Mouse (Mus musculus): ENCODE measurements around the gene Emx1. TPM values are rescaled to one million over a fixed set of nuclear protein-coding genes. Genes with fewer than 3 reads are reported as not detected.
A peak's percentile ranks its signal among the peaks of the same experiment; 100 is the strongest.
"Not testable (repeated sequence)": the region's sequence is repeated elsewhere in the genome, so short reads cannot be mapped to it uniquely, and the experiment has no call there.

Gene Emx1
- not detected for total RNA-seq (2022)

GRCm38 (mm10) chr6:85187340-85188211 lies at the start of gene Emx1:
Emx1 (plus strand) TSS chr6:85187438.
- DNase-seq (ENCODE audit: low spot score in 2 of 2): no peak

- DNase-seq (ENCODE audit: low spot score in 2 of 2): no peak
These were observed 47.7 kb upstream of the Emx1 start for GRCm38 (mm10) chr6:85139534-85139933.

GRCm38 (mm10) chr6:85141013-85141412 lies 46.2 kb upstream of the Emx1 start:
- DNase-seq (ENCODE audit: low spot score in 2 of 2): not testable (repeated sequence)

GRCm38 (mm10) chr6:85144466-85144865 lies 42.8 kb upstream of the Emx1 start:
- no peak for DNase-seq (ENCODE audit: low spot score in 2 of 2)

- DNase-seq (ENCODE audit: low spot score in 2 of 2): no peak
These were observed 39.6 kb upstream of the Emx1 start for GRCm38 (mm10) chr6:85147636-85148035.

GRCm38 (mm10) chr6:85150386-85150785 lies 36.9 kb upstream of the Emx1 start:
- DNase-seq (ENCODE audit: low spot score in 2 of 2): no peak

GRCm38 (mm10) chr6:85153970-85154540 lies 33.2 kb upstream of the Emx1 start:
- peak; percentile 19 to 39 for DNase-seq (ENCODE audit: low spot score in 2 of 2)

- peak in 1 of 2 experiments; percentile 20 for DNase-seq (ENCODE audit: low spot score in 2 of 2)
These were observed 32.2 kb upstream of the Emx1 start for GRCm38 (mm10) chr6:85154861-85155528.

GRCm38 (mm10) chr6:85156551-85156950 lies 30.7 kb upstream of the Emx1 start:
- not testable (repeated sequence) for DNase-seq (ENCODE audit: low spot score in 2 of 2)

GRCm38 (mm10) chr6:85158040-85158804 lies 29.0 kb upstream of the Emx1 start:
- not testable (repeated sequence) for DNase-seq (ENCODE audit: low spot score in 2 of 2)

GRCm38 (mm10) chr6:85159092-85159760 lies 28.0 kb upstream of the Emx1 start:
- peak in 1 of 2 experiments; percentile 6 for DNase-seq (ENCODE audit: low spot score in 2 of 2)

GRCm38 (mm10) chr6:85160201-85160923 lies 26.9 kb upstream of the Emx1 start:
- peak; percentile 56 to 72 for DNase-seq (ENCODE audit: low spot score in 2 of 2)

- no peak for DNase-seq (ENCODE audit: low spot score in 2 of 2)
These were observed 21.8 kb upstream of the Emx1 start for GRCm38 (mm10) chr6:85165440-85165921.

GRCm38 (mm10) chr6:85179569-85179968 lies 7.7 kb upstream of the Emx1 start:
- no peak for DNase-seq (ENCODE audit: low spot score in 2 of 2)

- no peak for DNase-seq (ENCODE audit: low spot score in 2 of 2)
These were observed 7.2 kb upstream of the Emx1 start for GRCm38 (mm10) chr6:85180036-85180435.

- DNase-seq (ENCODE audit: low spot score in 2 of 2): no peak
These were observed 3.3 kb upstream of the Emx1 start for GRCm38 (mm10) chr6:85183951-85184350.

- DNase-seq (ENCODE audit: low spot score in 2 of 2): no peak
These were observed 1.1 kb upstream of the Emx1 start for GRCm38 (mm10) chr6:85186033-85186743.

GRCm38 (mm10) chr6:85186744-85187059 lies 536 bp upstream of the Emx1 start:
- DNase-seq (ENCODE audit: low spot score in 2 of 2): no peak

- DNase-seq (ENCODE audit: low spot score in 2 of 2): no peak
These were observed 1.2 kb downstream of the Emx1 start for GRCm38 (mm10) chr6:85188256-85189110.
